Mouse (Mus musculus) liver, embryonic 12.5 days (tissue): ENCODE measurements around the gene Spryd7. TPM values are rescaled to one million over a fixed set of nuclear protein-coding genes. Genes with fewer than 3 reads are reported as not detected.

Experiments used
- ATAC-seq: fragments of 200-750 bp; cut with Nextera tagmentation; 2 replicates; pipeline ENCODE4 v1.8.0; 2017; ENCODE audit warnings: moderate number of reproducible peaks, mild to moderate bottlenecking, moderate library complexity
- H3K27ac ChIP-seq: fragments of 300-500 bp; sonication (generic); 2 replicates; pipeline ENCODE4 v1.5.1; 2016; ENCODE audit warnings: mild to moderate bottlenecking
- H3K27me3 ChIP-seq: fragments of 300-500 bp; sonication (generic); replicated peaks from 2 replicates; pipeline ENCODE4 v1.6.1; 2016; ENCODE audit warnings: mild to moderate bottlenecking, moderate library complexity
- H3K36me3 ChIP-seq: fragments of 300-500 bp; sonication (generic); 2 replicates; pipeline ENCODE4 v1.6.1; 2016; ENCODE audit warnings: mild to moderate bottlenecking, moderate library complexity
- H3K4me1 ChIP-seq: fragments of 300-500 bp; sonication (generic); 2 replicates; pipeline ENCODE4 v1.6.1; 2016
- H3K4me2 ChIP-seq: fragments of 300-500 bp; sonication (generic); 2 replicates; pipeline ENCODE4 v1.6.1; 2016; ENCODE audit warnings: mild to moderate bottlenecking, moderate library complexity
- H3K4me3 ChIP-seq: fragments of 300-500 bp; sonication (generic); 2 replicates; pipeline ENCODE4 v1.5.1; 2016; ENCODE audit warnings: mild to moderate bottlenecking, moderate library complexity
- H3K9ac ChIP-seq: fragments of 300-500 bp; sonication (generic); 2 replicates; pipeline ENCODE4 v1.6.1; 2016; ENCODE audit warnings: mild to moderate bottlenecking, moderate library complexity
- H3K9me3 ChIP-seq: fragments of 300-500 bp; sonication (generic); replicated peaks from 2 replicates; pipeline ENCODE4 v1.6.1; 2016; ENCODE audit warnings: mild to moderate bottlenecking, moderate library complexity
- WGBS: fragments of 180-500 bp; shearing (Covaris S2); methylation state at CpG from one replicate; pipeline ENCODE4 v1.1.7; 2016; ENCODE audit not compliant: insufficient replicate concordance; 5-methylcytosine and 5-hydroxymethylcytosine counted together
- polyA plus RNA-seq: library from polyadenylated mRNA; unstranded; fragments of >200 nt; fragmentation: Nextera tagmentation; extraction: Ambion mirVana; gene quantifications from 2 replicates; pipeline ENCODE4 v1.2.1, GENCODE M21; 2016

Gene Spryd7
- polyA plus RNA-seq, 1 experiment from 2014 or later, result 15.3 TPM

DNA sequence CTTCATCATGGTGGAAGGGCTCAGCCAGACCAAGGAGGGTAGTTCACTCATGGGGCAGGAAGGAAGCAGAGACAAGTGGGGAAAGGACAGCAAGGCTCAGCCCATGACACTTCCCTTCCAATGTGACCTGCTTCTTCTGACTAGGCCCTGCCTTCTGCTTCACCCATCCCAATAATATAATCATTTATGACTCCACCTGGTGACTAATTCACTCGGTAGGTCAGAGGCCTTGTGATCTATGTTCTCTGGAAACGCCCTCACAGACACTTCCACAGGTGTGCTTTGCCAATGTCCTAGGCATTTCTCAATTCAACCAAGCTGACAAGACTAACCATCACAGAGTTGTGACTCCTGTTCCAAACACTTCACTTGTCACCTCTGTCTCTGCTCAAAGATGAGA lies 26.3 kb downstream of the Spryd7 start:
- no peaks in the 10 kb centered on the region for H3K27me3 ChIP-seq
- H3K27ac ChIP-seq, result no peak overlapping the region
- peaks cover 22% of the 10 kb centered on the region for H3K36me3 ChIP-seq
- ATAC-seq, result no peak
- H3K4me2 ChIP-seq, result no peak overlapping the region
- 73% methylated on average over 2 of the region's 2 CpGs for WGBS
- no peak overlapping the region for H3K4me3 ChIP-seq
- H3K9me3 ChIP-seq, result no peaks in the 10 kb centered on the region
- no peaks in the 10 kb centered on the region; the same call in 1 of the 2 replicates for H3K4me1 ChIP-seq
- H3K9ac ChIP-seq, result no peak overlapping the region

DNA sequence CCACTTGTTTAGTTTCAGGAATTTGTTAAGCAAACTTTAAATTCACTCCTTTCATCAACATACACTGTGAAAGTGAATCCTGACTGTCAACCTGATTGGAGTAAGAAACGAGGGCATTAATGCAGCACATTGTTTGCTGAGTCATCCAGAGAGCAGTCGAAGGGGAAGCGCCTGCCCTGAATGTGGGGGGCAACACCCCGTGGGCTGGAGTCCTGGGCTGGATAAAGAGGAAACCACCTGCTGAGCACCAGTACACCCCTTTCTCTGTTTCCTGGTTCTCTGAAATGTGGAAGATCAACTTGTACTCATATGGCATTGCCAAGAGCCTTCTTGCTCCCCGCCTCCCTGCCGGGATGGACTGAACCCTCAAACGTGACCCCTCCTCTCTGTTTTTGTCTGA lies 27.2 kb downstream of the Spryd7 start:
- Histone ChIP-seq H3K27me3 (no peaks in the 10 kb centered on the region), H3K4me3 (no peak overlapping the region), H3K36me3 (peaks cover 16% of the 10 kb centered on the region), H3K27ac (no peak overlapping the region), H3K9me3 (no peaks in the 10 kb centered on the region), H3K4me2 (no peak overlapping the region), H3K9ac (no peak overlapping the region), H3K4me1 (no peaks in the 10 kb centered on the region; the same call in 1 of the 2 replicates)
- ATAC-seq, result no peak
- 45% methylated on average over 7 of the region's 7 CpGs for WGBS

DNA sequence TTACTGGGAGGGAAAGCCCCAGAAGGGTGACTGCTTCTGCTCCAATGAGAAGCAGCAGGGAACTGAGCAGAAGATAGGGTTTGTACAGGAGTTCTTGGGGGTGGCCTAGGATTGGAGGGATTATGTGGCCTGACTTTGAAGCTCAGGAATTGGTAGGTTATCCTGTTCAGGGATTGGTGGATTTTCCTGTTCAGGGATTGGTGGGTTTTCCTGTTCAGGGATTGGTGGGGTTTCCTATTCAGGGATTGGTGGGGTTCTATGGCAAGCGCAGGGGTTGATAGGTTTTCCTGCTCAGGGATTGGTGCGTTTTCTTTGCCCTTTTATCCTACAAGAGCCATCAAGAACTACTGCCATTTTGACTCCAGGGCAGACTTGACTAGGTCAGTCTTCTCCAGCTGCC lies 30.7 kb downstream of the Spryd7 start:
- Histone ChIP-seq H3K9ac (no peak overlapping the region), H3K27ac (no peak overlapping the region), H3K27me3 (no peaks in the 10 kb centered on the region), H3K4me1 (no peaks in the 10 kb centered on the region; the same call in 1 of the 2 replicates), H3K36me3 (no peaks in the 10 kb centered on the region), H3K9me3 (no peaks in the 10 kb centered on the region), H3K4me3 (no peak overlapping the region), H3K4me2 (no peak overlapping the region)
- no peak for ATAC-seq
- WGBS, result 79% methylated on average over 2 of the region's 2 CpGs

DNA sequence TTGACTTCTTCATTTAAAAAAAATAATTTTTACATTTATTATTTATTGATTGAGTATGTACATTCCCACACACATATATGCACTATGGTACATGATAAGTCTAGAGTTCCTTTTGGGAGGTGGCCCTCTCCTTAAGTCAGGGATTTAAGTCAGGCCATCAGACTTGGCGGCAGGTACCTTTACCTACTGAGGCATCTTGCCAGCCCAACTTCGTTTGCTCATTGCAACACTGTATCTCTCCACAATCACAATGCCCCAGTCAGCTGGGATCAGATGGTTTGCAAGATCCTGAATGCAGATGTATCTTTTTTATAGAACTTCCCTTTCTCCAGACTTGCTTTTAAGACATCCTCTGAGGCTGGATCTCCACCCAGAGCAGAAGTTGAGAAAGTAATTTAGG lies 32.9 kb downstream of the Spryd7 start:
- Histone ChIP-seq H3K27ac (no peak overlapping the region), H3K4me1 (no peaks in the 10 kb centered on the region), H3K27me3 (no peaks in the 10 kb centered on the region), H3K36me3 (no peaks in the 10 kb centered on the region), H3K9me3 (no peaks in the 10 kb centered on the region), H3K9ac (no peak overlapping the region), H3K4me3 (no peak overlapping the region), H3K4me2 (no peak overlapping the region)
- ATAC-seq, result no peak
- 53% methylated on average over 2 of the region's 2 CpGs for WGBS

DNA sequence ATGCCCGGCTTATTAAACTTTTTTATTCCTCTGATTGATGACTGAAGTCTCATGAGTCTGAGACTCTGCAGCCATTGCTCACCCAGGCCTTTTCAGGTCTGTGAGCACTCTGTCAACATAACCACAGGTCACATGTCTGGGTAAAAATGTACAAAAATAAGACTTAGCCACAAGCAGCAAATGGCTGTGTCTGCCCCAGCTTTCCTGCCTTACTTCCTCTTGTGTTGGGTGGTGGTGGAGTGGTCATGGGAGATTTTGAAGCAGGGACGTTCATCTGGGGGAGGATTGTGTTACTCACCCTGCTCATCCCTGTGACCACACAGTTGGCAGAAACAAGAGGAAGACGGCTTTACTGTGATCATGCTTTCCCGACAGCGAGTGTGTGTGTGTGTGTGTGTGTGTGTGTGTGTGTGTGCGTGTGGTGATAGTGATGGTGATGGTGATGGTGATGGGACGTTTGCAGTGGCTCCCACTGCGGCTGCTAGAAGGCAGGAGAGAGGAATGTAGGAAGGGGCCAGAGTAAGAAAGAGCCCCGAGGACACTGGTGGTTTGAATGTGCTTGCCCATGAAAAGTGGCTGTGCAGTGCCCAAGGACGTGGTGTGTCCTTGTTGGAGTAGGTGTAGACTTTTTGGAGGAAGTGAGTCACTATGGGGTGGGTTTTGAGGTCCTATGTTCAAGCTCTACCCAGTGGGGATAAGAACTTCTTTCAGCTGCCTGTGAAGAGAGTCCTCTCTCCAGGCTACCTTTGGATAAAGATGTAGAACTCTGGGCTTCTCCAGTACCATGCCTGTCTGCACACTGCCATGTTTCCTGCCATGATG lies 37.8 kb downstream of the Spryd7 start:
- Histone ChIP-seq H3K9me3 (no peaks in the 10 kb centered on the region), H3K27ac (no peak overlapping the region), H3K9ac (no peak overlapping the region), H3K36me3 (no peaks in the 10 kb centered on the region), H3K4me2 (no peak overlapping the region), H3K4me1 (peaks cover 16% of the 10 kb centered on the region), H3K4me3 (no peak overlapping the region), H3K27me3 (no peaks in the 10 kb centered on the region)
- ATAC-seq, result 0 out of 2 replicates have a peak, but pooled peaks have one; percentile 7
- WGBS, result 38% methylated on average over 10 of the region's 10 CpGs

DNA sequence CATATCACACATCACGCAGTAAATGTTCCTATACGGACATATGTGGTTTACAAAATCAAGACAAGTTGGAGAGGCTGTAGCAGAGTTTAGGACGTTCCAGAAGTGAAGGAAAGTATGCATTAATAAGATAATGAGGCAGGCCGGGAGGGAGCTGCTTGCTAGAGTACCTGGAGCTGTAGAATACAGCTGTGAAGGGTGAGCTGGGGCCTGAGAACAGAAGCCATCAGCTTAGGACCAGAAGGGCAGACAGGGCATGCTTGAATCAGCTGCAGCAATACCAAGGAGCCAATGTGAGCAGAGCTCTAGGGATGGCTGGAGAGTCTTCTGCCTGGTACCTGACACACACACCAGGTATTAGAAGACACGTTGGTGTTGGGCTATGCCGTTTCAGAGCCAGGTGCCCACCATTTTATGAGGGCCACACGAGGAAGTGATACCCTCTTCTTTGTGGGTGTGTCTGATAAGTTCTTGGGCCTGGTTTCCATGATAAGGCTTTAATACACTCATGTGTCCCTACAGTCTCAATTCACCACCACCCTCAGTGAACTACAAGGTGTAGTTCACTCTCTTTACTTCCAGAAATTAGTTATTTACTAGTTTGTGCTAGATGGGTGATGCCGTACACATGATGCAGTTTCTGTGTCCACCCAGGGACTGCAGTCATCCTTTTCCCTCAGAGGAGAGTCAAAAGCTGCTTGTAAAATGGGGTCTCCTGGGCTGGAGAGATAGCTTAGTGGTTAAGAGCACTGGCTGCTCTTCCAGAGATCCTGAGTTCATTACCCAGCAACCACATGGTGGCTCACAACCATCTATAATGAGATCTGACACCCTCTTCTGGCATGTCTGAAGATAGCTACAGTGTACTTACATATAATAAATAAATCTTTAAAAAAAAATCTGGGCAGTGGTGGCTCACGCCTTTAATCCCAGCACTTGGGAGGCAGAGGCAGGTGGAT lies 39.9 kb downstream of the Spryd7 start:
- Histone ChIP-seq H3K4me2 (peak overlapping the region; percentile 40), H3K36me3 (no peaks in the 10 kb centered on the region), H3K27me3 (no peaks in the 10 kb centered on the region), H3K27ac (peak overlapping the region; percentile 30; the same call in 1 of the 2 replicates), H3K9me3 (no peaks in the 10 kb centered on the region), H3K4me3 (no peak overlapping the region), H3K4me1 (peaks cover 16% of the 10 kb centered on the region), H3K9ac (no peak overlapping the region)
- 41% methylated on average over 9 of the region's 9 CpGs for WGBS
- peak; percentile 90 for ATAC-seq

DNA sequence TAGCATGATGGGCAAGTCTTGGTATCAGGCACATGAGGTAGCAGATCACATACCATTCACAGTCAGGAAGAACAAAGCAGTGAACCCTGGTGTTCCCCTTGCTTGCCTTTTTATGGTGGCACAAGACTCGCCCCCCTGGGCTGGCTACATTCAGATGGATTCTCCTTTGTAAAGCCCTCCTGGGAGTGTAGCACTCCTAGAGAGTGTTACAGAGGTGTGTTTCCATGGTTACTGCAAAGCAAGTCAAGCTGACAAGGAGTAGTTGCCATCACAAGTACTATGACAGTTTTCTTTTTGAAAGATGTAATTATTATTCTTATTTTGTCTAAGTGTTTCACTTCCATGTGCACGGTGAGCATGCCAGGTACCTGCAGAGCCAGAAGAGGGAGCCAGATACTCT lies 45.2 kb downstream of the Spryd7 start:
- no peak overlapping the region for H3K4me2 ChIP-seq
- H3K4me1 ChIP-seq, result peaks cover 6% of the 10 kb centered on the region
- no peaks in the 10 kb centered on the region for H3K36me3 ChIP-seq
- H3K9ac ChIP-seq, result no peak overlapping the region
- WGBS, result 62% methylated on average over 2 of the region's 2 CpGs
- H3K9me3 ChIP-seq, result peaks cover 5% of the 10 kb centered on the region; the same call in 1 of the 2 replicates
- no peak overlapping the region for H3K27ac ChIP-seq
- H3K4me3 ChIP-seq, result no peak overlapping the region
- H3K27me3 ChIP-seq, result no peaks in the 10 kb centered on the region
- ATAC-seq, result no peak

DNA sequence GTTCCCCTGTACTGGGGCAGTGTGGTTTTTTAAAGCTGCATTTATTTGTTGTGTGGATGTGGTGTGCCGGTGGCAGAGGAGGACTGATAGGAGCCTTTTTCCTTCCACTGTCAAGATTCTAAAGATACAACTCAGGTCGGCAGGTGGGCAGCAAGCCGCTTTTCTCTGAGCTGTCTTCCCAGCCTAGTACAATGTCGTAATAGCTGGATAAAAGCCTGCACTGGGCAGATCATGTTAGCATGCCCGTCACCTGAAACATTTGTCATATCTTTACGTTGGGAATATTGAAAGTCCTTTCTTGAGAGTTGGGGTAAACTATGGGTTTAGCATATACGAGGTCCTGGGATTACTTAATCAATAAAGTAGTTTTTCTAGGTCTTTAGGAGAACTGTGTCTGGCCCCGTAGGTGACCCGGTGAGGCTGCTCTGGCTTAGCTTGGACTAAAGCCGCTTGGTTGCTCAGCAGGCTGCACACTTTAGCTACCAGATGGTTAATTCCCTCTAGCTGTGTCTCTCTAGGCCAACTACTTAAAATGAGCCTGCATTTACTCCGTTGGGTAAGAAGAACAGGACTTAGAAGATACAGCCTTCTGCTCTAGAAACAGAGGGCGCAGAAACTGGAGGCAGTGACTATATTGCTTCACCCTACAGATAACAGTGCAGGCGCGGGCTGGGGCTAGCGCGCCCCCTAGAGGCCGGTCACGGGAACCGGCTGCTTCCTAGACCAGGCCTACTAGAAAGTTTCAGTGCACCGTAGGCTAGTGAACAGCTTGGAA lies 58.8 kb downstream of the Spryd7 start:
- Histone ChIP-seq H3K4me3 (no peak overlapping the region), H3K4me2 (no peak overlapping the region), H3K9ac (no peak overlapping the region), H3K27me3 (no peaks in the 10 kb centered on the region), H3K4me1 (no peaks in the 10 kb centered on the region), H3K27ac (no peak overlapping the region), H3K9me3 (no peaks in the 10 kb centered on the region), H3K36me3 (no peaks in the 10 kb centered on the region)
- WGBS, result 38% methylated on average over 20 of the region's 20 CpGs
- ATAC-seq, result peak; percentile 83

DNA sequence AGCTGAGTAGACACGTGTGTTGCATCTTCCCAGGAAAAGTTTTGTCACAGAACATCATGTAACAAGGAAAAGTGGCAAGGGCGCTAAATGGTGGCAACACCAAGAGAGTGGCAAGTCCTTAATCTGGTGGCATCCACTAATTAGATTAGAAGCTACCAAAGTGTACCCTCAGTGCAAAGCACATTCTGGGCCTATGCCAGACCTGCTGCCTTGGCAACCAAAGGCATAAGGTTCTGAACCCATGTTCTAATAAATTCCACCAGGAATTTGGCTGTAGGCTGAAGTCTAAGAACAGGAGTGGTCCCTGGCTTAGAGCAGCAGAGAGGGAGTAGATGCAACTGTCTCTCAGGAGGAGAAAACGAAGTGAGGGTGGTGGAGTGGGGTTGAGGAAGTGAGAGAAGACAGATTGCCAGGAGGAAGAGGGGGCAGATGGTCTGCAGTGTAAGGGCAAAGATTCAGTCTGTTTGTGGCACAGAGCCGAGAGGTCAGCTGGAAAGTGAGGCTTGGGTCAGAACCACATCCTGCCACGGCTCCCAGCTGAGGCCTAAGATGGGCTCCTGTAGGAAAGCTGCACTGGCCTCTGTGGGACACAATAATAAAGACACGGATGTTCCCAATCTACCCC lies 63.1 kb downstream of the Spryd7 start:
- no peaks in the 10 kb centered on the region for H3K4me1 ChIP-seq
- no peaks in the 10 kb centered on the region for H3K9me3 ChIP-seq
- no peak overlapping the region for H3K4me2 ChIP-seq
- ATAC-seq, result no peak
- no peaks in the 10 kb centered on the region for H3K36me3 ChIP-seq
- no peak overlapping the region for H3K27ac ChIP-seq
- H3K4me3 ChIP-seq, result no peak overlapping the region
- H3K27me3 ChIP-seq, result no peaks in the 10 kb centered on the region
- 40% methylated on average over 6 of the region's 6 CpGs for WGBS
- no peak overlapping the region for H3K9ac ChIP-seq
